Mouse (Mus musculus): ENCODE results near the gene Col11a1. TPM values are rescaled to one million over a fixed set of nuclear protein-coding genes. Genes with fewer than 3 reads are reported as not detected.

The Col11a1 gene
- 1.3 and 2.3 TPM in 2 replicates for total RNA-seq (2021)
- long read RNA-seq, experiment 1, full-length matches to known transcripts, result 1 of 1 reads
- long read RNA-seq, experiment 1, partial matches to known transcripts, result 0 of 1 reads
- long read RNA-seq, experiment 1, other reads (novel, unspliced or antisense), result 0 of 1 reads
- long read RNA-seq, experiment 2, result 0 reads

GRCm38 (mm10) chr3:114029971-114030635 is at the start of gene Col11a1:
Gene Col11a1 (plus strand): TSS chr3:114030540.
- peak; percentile 52 for DNase-seq

DNA sequence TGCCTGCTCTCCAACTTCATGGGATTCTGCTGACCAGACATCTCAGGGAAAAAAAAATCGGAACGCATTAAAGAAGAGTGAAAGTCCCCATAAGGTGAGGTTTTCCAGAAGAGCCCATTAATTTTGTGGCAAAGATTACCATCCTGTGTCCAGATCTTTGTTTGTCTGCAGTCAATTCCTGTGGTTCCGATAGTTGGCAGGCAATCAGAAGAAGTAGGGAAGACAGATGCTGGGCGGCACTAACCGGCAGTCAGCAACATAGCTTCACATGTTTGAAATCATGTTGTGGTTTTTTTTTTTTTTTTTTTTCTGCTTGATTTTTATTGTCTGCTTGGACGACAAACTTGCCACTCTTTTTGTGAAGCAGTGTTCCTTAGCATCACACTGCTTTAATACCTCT is 39.4 kb upstream of the Col11a1 start:
- DNase-seq, result no peak

DNA sequence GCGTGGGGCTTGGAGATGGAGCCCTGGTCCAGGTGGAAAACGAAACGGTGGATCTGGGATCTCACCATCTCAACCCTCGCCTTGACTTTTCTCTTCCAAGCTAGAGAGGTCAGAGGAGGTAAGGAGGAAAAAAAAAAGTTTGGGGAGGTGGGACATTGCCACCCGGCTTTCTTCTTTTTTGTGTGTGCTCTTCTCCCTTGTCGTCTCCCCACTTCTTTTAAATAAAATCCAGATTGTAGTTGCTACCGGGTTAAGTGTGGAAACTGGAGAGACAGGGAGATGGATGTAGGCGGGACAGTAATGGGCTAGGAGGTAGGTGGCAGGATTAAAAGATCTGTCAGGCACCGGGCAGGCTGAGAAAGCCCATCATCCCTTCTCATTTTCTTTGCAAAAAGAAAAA is 546 bp downstream of the Col11a1 start:
- no peak for DNase-seq

- DNase-seq, result peak; percentile 20
These were observed 1.2 kb downstream of the Col11a1 start for GRCm38 (mm10) chr3:114031351-114032213.

GRCm38 (mm10) chr3:114032333-114032732 is 2.0 kb downstream of the Col11a1 start:
- peak; percentile 11 for DNase-seq

DNA sequence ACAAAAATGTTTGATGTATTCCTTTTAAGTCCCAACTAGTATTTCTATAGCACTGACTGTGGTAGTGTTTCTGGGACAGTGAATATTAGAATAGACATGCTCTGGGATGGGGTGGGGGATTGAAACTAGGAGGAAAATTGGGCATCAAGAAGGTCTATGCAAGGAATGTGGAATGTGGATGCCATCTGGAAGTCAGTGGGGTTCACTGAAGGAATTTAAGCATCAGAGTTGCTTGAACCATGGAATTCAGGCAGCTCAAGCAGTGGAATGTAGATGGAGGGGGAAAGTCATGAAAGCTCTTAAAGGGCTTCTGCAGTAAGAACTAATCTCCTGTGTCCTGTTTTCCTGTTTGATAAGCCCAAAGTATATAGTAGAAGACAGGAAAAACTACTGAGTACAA is 22.1 kb downstream of the Col11a1 start:
- DNase-seq, result no peak

- no peak for DNase-seq
These were observed 23.2 kb downstream of the Col11a1 start for GRCm38 (mm10) chr3:114053501-114053900.

DNA sequence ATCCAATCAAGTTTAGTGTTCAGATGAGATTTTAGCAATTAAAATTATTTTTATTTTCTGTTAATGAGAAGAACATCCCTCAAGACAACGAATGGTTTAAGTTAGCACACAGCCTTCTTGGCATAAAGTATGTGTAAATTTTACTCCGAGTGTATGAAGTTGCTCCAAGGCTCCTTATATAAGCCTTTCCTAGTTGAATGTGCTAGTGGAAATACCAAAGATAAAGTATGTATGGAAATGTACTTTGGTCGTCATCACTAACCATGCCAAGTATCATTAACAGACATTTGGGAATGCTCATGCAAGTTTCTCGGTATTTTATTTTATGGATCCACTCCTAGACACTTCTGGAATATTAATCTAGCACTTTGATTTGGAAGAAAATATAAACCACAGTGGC is 34.8 kb downstream of the Col11a1 start:
- no peak for DNase-seq

- no peak for DNase-seq
These were observed 35.2 kb downstream of the Col11a1 start for GRCm38 (mm10) chr3:114065587-114065986.

DNA sequence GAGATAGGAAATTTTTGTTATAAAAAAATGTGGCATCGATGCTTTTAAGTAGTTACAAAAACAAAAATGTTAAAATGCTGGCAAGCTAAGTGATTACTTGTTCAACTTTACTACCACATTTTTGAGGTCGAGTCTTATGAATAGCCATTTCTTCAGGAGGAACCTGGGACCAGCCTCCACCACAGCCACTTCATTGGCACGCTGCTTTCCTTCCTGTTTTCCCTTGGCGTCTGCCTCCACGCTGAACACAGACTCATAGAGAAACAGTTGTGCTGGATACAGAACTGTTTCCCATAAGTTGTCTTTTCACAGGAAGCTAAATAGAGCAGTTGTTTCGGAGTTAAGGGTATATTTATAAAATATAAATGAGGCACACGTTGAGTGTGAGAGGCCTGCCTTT is 69.0 kb downstream of the Col11a1 start:
- DNase-seq, result no peak

DNA sequence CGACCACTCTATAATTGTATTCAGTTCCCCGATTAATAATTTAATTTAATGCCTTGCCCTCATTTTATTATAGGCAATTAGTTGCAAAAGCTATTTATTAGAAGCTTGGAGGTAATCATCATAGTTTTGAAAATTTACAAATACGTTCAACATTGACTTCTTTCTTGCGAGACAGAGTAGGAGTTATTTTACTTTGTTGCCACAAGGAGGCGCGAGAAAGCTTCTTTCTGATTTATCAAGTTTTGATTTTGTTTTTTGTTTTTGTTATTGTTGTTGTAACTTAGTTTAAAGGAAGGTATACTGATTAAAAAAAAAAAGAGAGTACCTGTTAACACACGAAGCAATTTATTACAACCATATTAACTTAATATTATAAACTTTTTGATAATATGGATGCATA is 76.8 kb downstream of the Col11a1 start:
- peak; percentile 6 for DNase-seq

- DNase-seq, result no peak
These were observed 116.8 kb downstream of the Col11a1 start for GRCm38 (mm10) chr3:114147140-114147539.

GRCm38 (mm10) chr3:114197964-114198750 is 167.8 kb downstream of the Col11a1 start:
- DNase-seq, result no peak

GRCm38 (mm10) chr3:114212255-114212654 is 181.9 kb downstream of the Col11a1 start:
- no peak for DNase-seq

DNA sequence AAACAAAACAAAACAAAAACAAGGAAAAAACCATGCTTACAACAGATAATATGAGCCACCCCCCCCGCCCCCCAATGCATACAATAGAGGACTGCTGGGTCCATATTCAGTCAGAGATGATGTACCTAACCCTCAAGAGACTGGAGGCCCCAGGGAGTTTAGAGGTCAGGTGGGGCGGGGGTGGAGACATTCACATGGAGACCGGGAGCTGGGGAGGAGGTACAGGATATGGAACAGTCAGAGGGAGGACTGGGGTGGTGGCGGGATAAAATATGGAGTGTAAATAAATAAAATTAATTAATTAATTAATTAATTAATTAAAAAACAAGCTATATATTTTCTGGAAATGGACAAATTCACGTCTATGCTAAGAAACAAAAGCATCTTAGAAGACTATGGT is 185.8 kb downstream of the Col11a1 start:
- DNase-seq, result no peak

DNA sequence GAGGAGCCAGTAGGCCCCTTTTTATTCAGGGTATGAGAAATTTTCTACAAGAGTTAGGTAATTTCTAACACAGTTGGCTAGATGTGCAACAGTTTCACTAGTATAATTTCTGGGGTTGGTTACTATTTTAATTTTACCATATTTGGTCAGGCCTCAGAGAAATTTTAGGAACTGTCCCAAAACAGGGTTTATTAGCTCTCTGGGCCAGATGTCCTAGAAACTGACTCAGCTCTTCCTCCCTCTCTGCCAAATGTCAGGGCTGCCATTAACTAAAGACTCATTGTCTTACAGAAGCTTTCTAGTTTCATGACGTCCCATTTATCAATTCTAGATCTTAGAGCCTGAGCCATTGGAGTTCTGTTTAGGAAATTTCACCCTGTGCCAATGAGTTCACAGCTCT is 199.2 kb downstream of the Col11a1 start:
- DNase-seq, result peak; percentile 22
